Mouse (Mus musculus): ENCODE measurements around the gene Sptbn4.

Sptbn4 gene

GRCm38 (mm10) chr7:27475596-27475995 is 28.1 kb upstream of the Sptbn4 start:
- no peak for ATAC-seq (ENCODE audit: insufficient number of reproducible peaks, low FRiP score, low TSS enrichment)

GRCm38 (mm10) chr7:27474490-27474954 is 27.0 kb upstream of the Sptbn4 start:
- ATAC-seq (ENCODE audit: insufficient number of reproducible peaks, low FRiP score, low TSS enrichment), result peak; percentile 96

GRCm38 (mm10) chr7:27473835-27474489 is 26.5 kb upstream of the Sptbn4 start:
- no peak for ATAC-seq (ENCODE audit: insufficient number of reproducible peaks, low FRiP score, low TSS enrichment)

GRCm38 (mm10) chr7:27473156-27473834 is 25.8 kb upstream of the Sptbn4 start, which contains the start of gene Sertad3:
Sertad3 (plus strand) TSS chr7:27473768.
- peak; percentile 84 for ATAC-seq (ENCODE audit: insufficient number of reproducible peaks, low FRiP score, low TSS enrichment)

- ATAC-seq (ENCODE audit: insufficient number of reproducible peaks, low FRiP score, low TSS enrichment), result no peak
Measured at GRCm38 (mm10) chr7:27472596-27472995, 25.1 kb upstream of the Sptbn4 start.

GRCm38 (mm10) chr7:27471390-27472120 is 24.1 kb upstream of the Sptbn4 start:
- ATAC-seq (ENCODE audit: insufficient number of reproducible peaks, low FRiP score, low TSS enrichment), result no peak

- no peak for ATAC-seq (ENCODE audit: insufficient number of reproducible peaks, low FRiP score, low TSS enrichment)
Measured at GRCm38 (mm10) chr7:27467648-27468047, 20.2 kb upstream of the Sptbn4 start.

- ATAC-seq (ENCODE audit: insufficient number of reproducible peaks, low FRiP score, low TSS enrichment), result no peak
Measured at GRCm38 (mm10) chr7:27460477-27460876, 13.0 kb upstream of the Sptbn4 start.

GRCm38 (mm10) chr7:27459640-27460039 is 12.2 kb upstream of the Sptbn4 start:
- ATAC-seq (ENCODE audit: insufficient number of reproducible peaks, low FRiP score, low TSS enrichment), result no peak

- no peak for ATAC-seq (ENCODE audit: insufficient number of reproducible peaks, low FRiP score, low TSS enrichment)
Measured at GRCm38 (mm10) chr7:27458614-27459013, 11.1 kb upstream of the Sptbn4 start.

GRCm38 (mm10) chr7:27455273-27455672 is 7.8 kb upstream of the Sptbn4 start:
- ATAC-seq (ENCODE audit: insufficient number of reproducible peaks, low FRiP score, low TSS enrichment), result no peak

GRCm38 (mm10) chr7:27454461-27455121 is 7.1 kb upstream of the Sptbn4 start:
- ATAC-seq (ENCODE audit: insufficient number of reproducible peaks, low FRiP score, low TSS enrichment), result no peak

- no peak for ATAC-seq (ENCODE audit: insufficient number of reproducible peaks, low FRiP score, low TSS enrichment)
Measured at GRCm38 (mm10) chr7:27452206-27452770, 4.8 kb upstream of the Sptbn4 start.

GRCm38 (mm10) chr7:27451359-27451758 is 3.9 kb upstream of the Sptbn4 start:
- no peak for ATAC-seq (ENCODE audit: insufficient number of reproducible peaks, low FRiP score, low TSS enrichment)

GRCm38 (mm10) chr7:27449256-27449862 is 1.9 kb upstream of the Sptbn4 start:
- no peak for ATAC-seq (ENCODE audit: insufficient number of reproducible peaks, low FRiP score, low TSS enrichment)

- ATAC-seq (ENCODE audit: insufficient number of reproducible peaks, low FRiP score, low TSS enrichment), result no peak
Measured at GRCm38 (mm10) chr7:27448421-27449206, 1.1 kb upstream of the Sptbn4 start.

GRCm38 (mm10) chr7:27446521-27447418 is 716 bp downstream of the Sptbn4 start:
- peak; percentile 29; the same call in 1 of the 2 replicates for ATAC-seq (ENCODE audit: insufficient number of reproducible peaks, low FRiP score, low TSS enrichment)

- no peak for ATAC-seq (ENCODE audit: insufficient number of reproducible peaks, low FRiP score, low TSS enrichment)
Measured at GRCm38 (mm10) chr7:27446051-27446450, 1.4 kb downstream of the Sptbn4 start.

Measured in cerebellum, adult (tissue).